Mouse (Mus musculus) left cerebral cortex, adult 2 months (tissue): ENCODE measurements around the gene Cnr1. TPM values are rescaled to one million over a fixed set of nuclear protein-coding genes. Genes with fewer than 3 reads are reported as not detected.

ENCODE experiments used
- DNase-seq, 2 experiments: peaks; one replicate each; pipeline ENCODE4 v3.0.0; 2021 to 2022; ENCODE audit warnings: low spot score in 2 of 2, mixed read lengths in 1 of 2; ENCODE audit errors: extremely low spot score in 1 of 2
- H3K27ac ChIP-seq: fragments of 200-600 bp; 2 replicates; pipeline ENCODE4 v1.8.1; 2022
- H3K4me3 ChIP-seq: fragments of 200-600 bp; 2 replicates; pipeline ENCODE4 v1.8.1; 2022
- CTCF ChIP-seq: fragments of 200-600 bp; IDR thresholded peaks from 2 replicates; pipeline ENCODE4 v1.8.1; 2022; ENCODE audit warnings: antibody characterized with exemption, mild to moderate bottlenecking, moderate library complexity
- intact Hi-C: fragments of 180-260 bp; cut with DNase I; formaldehyde crosslinking; loops from one replicate; pipeline ENCODE4 v1.15.1; 2025
- total RNA-seq, 2 experiments: library from RNA; stranded (reverse); gene quantifications; 2 replicates each; pipeline ENCODE4 v1.2.3; 2021

The Cnr1 gene
- total RNA-seq, 2 experiments from 2014 or later = 122 to 126 TPM

DNA sequence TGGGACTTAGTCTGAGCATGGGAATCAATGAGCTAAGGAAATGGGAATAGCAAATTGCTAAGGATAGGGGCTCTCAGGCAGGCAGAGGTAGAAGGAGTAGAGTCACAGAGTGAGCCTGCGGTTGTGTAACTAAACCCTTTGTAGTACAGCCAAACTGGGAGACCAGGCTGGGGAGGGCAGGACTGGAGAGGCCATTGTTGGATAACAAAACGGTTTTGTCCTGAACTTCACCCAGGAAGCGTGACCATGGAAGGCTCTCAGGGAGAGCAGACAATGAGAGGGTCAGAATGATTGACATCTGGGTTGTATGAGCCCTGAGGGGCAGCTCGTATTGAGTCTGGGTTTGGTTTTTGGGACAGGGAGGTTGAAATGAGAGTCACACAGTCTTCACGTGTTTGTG is 17.2 kb downstream of the Cnr1 start:
- H3K4me3 ChIP-seq = no peak overlapping the region
- H3K27ac ChIP-seq = no peak overlapping the region
- no peak for DNase-seq
- intact Hi-C loops = no loop called here
- TF ChIP-seq CTCF = no peak

DNA sequence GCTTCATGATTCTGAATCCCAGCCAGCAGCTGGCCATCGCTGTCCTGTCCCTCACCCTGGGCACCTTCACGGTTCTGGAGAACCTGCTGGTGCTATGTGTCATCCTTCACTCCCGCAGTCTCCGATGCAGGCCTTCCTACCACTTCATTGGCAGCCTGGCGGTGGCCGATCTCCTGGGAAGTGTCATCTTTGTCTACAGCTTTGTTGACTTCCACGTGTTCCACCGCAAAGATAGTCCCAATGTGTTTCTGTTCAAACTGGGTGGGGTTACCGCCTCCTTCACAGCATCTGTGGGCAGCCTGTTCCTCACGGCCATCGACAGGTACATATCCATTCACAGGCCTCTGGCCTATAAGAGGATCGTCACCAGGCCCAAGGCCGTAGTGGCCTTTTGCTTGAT is 19.5 kb downstream of the Cnr1 start:
- intact Hi-C loops = no loop called here
- no peak for TF ChIP-seq CTCF
- H3K27ac ChIP-seq = no peak overlapping the region
- no peak for DNase-seq
- H3K4me3 ChIP-seq = no peak overlapping the region

DNA sequence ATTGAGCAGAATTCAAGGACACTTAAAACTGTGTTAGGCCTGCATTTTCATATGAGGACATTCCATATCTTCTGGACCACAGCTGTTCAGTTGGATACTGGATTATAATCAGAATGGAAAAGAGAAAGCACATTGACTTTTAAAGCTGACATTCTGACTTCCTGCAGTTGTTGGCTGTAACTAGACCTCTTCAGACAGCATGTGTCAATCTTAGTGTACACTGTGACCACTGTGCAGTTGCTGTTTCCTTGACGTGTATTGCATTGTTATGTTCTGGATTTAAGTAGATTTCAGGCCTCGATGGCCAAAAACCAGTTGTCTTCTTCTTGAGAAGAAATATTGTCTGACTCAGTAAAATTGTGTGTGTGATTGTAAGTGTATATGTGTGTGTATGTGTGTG is 21.3 kb downstream of the Cnr1 start:
- Histone ChIP-seq H3K4me3 (no peak overlapping the region), H3K27ac (no peak overlapping the region)
- no peak for TF ChIP-seq CTCF
- intact Hi-C loops = no loop called here
- no peak for DNase-seq

DNA sequence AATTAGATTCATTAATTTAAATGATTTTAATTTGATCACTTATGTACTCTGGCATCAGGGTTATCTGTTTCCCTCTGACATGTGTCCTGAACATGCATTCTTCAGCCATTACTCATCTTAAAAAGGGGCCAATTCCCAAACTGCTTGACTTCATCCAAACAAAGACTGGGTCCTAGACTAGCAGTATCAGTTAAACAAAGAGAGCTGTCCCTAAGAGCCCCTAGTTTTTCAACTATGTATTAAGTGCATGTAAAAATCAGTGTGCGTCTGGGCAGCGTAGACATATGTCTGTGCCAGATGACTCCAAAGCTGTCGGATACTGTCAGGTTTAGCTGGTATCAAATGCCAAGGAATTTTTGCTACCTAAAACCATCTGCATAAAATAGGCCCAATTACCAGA is 23.2 kb downstream of the Cnr1 start:
- intact Hi-C loops = no loop called here
- DNase-seq = no peak
- no peak overlapping the region for H3K27ac ChIP-seq
- no peak overlapping the region for H3K4me3 ChIP-seq
- no peak for TF ChIP-seq CTCF

DNA sequence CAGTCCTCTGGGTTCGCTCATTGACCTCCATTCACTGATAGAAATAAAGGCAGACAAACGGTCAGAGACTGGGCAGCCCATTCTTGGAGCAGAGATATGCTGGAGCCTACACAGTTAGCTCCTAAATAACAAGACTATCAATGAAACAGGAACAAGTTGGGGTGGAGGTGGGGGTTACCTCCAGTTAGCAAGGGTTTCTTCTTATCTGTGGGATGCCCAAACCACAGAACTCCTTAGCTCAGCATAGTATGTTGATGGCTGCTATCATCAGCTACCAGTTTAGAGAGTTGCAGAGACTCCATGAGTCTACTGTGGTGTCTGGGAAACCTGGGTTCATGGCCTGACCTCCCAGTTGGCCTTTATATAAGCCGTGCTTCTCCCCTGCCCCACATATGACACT is 33.0 kb downstream of the Cnr1 start:
- no peak for TF ChIP-seq CTCF
- DNase-seq = no peak
- Histone ChIP-seq H3K4me3 (no peak overlapping the region), H3K27ac (no peak overlapping the region)
- intact Hi-C loops = no loop called here

DNA sequence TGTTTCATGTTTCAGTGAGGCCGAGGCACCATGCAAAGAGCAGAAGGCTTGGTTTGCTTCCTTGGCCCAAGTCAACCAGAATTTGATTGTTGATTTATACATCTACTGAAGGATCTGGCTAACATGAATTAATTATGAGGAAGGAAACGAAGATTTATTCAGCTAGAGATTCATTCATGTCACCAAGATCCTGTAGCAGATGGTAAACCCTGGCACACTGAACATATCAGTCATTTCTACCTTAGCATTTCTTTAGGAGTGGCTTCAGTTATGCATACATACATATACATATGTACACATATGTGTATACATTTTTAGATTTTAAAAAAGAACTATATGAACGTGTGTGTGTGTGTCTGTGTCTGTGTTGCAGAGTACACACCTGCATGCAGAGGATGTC is 34.1 kb downstream of the Cnr1 start:
- no peak overlapping the region for H3K4me3 ChIP-seq
- no peak for TF ChIP-seq CTCF
- H3K27ac ChIP-seq = no peak overlapping the region
- no peak for DNase-seq
- intact Hi-C loops = no loop called here

DNA sequence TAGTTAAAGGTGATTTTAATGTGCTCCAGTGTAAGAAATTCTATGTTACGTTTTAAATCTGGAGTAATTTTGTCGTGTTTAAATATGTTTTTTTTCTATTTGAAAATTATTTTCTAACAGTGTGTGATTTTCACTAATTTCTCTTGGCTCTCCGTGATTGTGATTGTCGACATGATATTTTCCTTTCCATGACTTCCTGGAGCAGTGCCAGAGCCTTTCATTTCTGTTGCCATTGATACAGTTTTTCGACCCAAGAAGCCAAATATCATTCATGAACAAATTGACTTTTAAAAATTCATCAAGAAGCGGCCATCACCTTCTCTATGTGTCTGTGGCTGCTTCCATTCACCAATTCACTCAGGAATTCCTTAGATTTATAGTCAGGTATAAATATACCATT is 35.4 kb downstream of the Cnr1 start:
- Histone ChIP-seq H3K27ac (no peak overlapping the region), H3K4me3 (no peak overlapping the region)
- no peak for TF ChIP-seq CTCF
- no peak for DNase-seq
- intact Hi-C loops = no loop called here

DNA sequence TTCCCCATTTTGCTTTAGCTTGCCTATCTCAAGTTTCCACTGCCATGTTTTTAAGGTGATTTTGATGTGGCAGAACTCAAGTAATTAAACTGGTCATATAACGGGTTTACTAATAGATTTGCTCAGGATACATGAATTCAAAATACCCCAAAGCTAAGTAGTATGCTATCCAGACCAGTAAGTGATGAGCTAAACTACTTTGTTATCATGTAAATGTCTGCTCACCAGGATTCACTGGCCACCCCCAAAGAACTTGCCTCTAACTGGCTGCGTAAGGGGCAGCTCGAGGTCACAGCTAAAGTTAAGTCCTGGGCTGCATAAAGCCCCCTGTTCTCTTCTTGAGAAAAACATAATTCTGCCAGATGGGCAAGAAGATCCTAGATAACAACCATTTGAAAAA is 46.3 kb downstream of the Cnr1 start:
- DNase-seq = no peak
- intact Hi-C loops = no loop called here
- H3K27ac ChIP-seq = no peak overlapping the region
- no peak overlapping the region for H3K4me3 ChIP-seq
- TF ChIP-seq CTCF = no peak

DNA sequence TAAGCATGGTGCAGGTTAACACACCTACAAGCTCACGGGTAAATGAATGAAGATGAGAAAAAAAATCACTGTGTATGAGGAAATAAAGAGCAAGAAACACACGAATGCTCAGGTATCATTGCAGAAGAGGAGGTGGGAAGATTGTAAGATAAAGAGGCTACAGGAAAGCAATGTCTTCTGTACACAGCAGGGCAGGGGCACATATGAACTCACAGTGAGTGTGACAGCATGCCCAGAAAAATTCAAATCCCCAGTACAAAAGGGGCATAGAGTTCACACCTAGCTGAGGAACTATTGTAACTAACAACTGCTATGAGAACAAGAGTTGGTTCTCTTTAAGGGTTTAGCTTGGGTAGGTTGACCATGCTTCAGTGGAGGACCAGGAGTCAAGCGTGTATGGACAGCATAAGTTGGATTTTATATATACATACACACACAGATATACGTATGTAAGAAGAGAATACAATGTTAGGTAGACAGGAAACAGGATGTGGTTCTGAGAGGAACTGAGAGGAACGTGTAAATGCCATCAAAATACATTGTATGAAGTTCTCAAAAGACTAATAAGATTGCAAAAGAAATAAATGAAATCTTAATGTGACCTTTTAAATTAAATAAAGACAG is 64.2 kb downstream of the Cnr1 start:
- DNase-seq = no peak
- Histone ChIP-seq H3K27ac (no peak overlapping the region), H3K4me3 (no peak overlapping the region)
- intact Hi-C loops = no loop called here
- TF ChIP-seq CTCF = no peak

DNA sequence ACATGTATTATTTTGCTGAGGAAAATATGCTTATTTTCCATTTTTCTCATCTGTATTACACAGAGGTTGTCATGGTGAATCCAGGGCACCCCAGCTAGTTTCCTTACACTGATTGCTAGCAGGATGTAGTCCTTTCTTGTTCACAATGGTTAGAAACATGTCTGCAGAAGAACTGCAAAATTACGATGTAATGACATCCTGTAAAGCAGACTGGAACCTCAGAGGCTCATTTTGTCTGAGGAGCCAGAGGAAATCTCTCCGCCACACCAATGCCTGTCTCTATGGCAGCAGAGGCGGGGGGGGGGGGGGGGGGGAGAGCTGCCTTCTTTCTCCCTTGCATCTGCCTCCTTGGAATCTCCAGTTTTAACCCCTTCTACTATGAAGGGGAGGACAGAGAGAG is 68.3 kb downstream of the Cnr1 start:
- Histone ChIP-seq H3K27ac (no peak overlapping the region), H3K4me3 (no peak overlapping the region)
- intact Hi-C loops = no loop called here
- DNase-seq = no peak
- TF ChIP-seq CTCF = no peak

DNA sequence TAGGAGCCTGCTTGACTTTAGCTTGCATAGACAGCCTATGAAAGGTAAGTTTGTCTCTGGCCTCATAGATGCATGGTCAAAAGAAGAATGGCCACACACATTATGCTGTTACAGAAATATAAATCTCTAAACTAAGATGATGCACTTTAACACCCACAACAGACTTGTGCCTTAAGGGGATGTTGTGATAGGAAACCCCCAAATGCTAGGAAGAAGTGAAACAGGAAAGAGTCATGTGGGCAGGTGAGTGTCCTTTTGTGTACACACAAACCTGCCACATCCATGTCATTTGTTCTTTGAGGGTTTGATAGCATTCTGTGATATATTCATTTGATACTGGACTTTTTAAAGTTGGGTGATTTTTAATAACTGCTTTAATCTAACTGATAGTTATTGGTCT is 72.0 kb downstream of the Cnr1 start:
- TF ChIP-seq CTCF = no peak
- DNase-seq = no peak
- intact Hi-C loops = no loop called here
- H3K27ac ChIP-seq = no peak overlapping the region
- H3K4me3 ChIP-seq = no peak overlapping the region

Other genes with a start within 250 kb of the Cnr1 start
- gene Spaca1, start 125.6 kb downstream of the Cnr1 start, total RNA-seq = not detected